Comparison of ENCODE assay signal across 11 mouse cellular contexts in the genomic region with DNA sequence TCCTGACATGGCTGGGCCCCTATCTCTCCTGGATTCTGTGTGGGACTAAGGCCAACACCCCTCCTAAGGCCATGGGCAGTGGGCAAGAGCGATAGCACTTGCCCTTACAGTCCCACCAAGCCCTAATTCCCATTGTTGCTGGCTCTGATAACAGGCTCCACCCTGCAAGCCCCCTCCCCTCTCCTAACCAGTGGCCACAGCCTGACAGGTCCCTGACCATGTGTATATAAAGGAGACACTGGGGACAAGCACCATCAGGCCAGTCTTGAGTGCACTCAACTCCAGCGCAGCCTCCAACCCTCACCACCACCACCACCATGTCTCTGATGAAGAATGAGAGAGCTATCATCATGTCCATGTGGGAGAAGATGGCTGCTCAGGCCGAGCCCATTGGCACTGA. TPM values are rescaled to one million over a fixed set of nuclear protein-coding genes. Genes with fewer than 3 reads are reported as not detected.
A peak's percentile ranks its signal among the peaks of the same experiment; 100 is the strongest.
DNase-seq lines count a peak whose midpoint lies in the region; ATAC-seq lines count a peak whose summit lies in the region.
"Had no signal": no experiment of that assay in that cellular context is flagged by ENCODE, and none has a peak within 500 bp of the region (broad histone marks: within the 10 kb centered on the region; RNA-seq: fewer than 3 reads in every experiment).

A gene (plus strand): TSS at position 54 of the 400 bp plus-strand sequence.

- no peaks in the 10 kb centered on the region for H3K36me3 ChIP-seq in heart, embryonic 11.5 days (ENCODE audit: control insufficient read depth, insufficient read depth, low read length)
- H3K36me3 ChIP-seq in megakaryocyte, embryonic 14.5 days (replicated peaks; ENCODE audit: low read length) = no peaks in the 10 kb centered on the region
- no peaks in the 10 kb centered on the region for H3K36me3 ChIP-seq in limb, embryonic 11.5 days (ENCODE audit: control insufficient read depth, insufficient read depth, low read length)
- H3K36me3 ChIP-seq in stomach, embryonic 15.5 days = no peaks in the 10 kb centered on the region

- peak within 1 kb of the TSS; percentile 33 for H3K4me3 ChIP-seq in heart, embryonic 11.5 days (ENCODE audit: low read depth, low read length)
- peak within 1 kb of the TSS; percentile 20 for H3K4me3 ChIP-seq in megakaryocyte, embryonic 14.5 days (replicated peaks)
- no peak within 1 kb of the TSS for H3K4me3 ChIP-seq in limb, embryonic 11.5 days (ENCODE audit: low read depth, low read length)
- H3K4me3 ChIP-seq in stomach, embryonic 15.5 days (replicated peaks) = no peak within 1 kb of the TSS

- 67% methylated on average over 3 of the region's 3 CpGs for WGBS in heart, embryonic 11.5 days (ENCODE audit: insufficient replicate concordance)
- 68% methylated on average over 3 of the region's 3 CpGs for WGBS in limb, embryonic 11.5 days
- 64% methylated on average over 3 of the region's 3 CpGs for WGBS in stomach, embryonic 15.5 days

- no peaks in the 10 kb centered on the region for H3K9me3 ChIP-seq in heart, embryonic 11.5 days (replicated peaks; ENCODE audit: control insufficient read depth, low read length)
- 0 out of 2 replicates have a peak, but pooled peaks cover 8% of the 10 kb centered on the region for H3K9me3 ChIP-seq in megakaryocyte, embryonic 14.5 days
- H3K9me3 ChIP-seq in limb, embryonic 11.5 days (ENCODE audit: control insufficient read depth, low read length) = no peaks in the 10 kb centered on the region
- no peaks in the 10 kb centered on the region for H3K9me3 ChIP-seq in stomach, embryonic 15.5 days

- peak; percentile 82 for ATAC-seq in heart, embryonic 11.5 days (replicated peaks; ENCODE audit: insufficient number of reproducible peaks, low FRiP score, low TSS enrichment)
- no peak for ATAC-seq in megakaryocyte, adult 5-6 weeks (ENCODE audit: poor library complexity, severe bottlenecking)
- ATAC-seq in limb, embryonic 11.5 days (ENCODE audit: insufficient number of reproducible peaks, low FRiP score, low TSS enrichment, low read depth) = peak; percentile 37; the same call in 1 of the 2 replicates
- no peak for ATAC-seq in stomach, embryonic 15.5 days (ENCODE audit: insufficient read depth, low FRiP score, low read depth)
- ATAC-seq: Patski had no signal

- peaks cover 34% of the 10 kb centered on the region for H3K27me3 ChIP-seq in heart, embryonic 11.5 days (ENCODE audit: control insufficient read depth, insufficient read depth, low read length)
- H3K27me3 ChIP-seq in megakaryocyte, embryonic 14.5 days (replicated peaks) = peaks cover 79% of the 10 kb centered on the region
- no peaks in the 10 kb centered on the region for H3K27me3 ChIP-seq in limb, embryonic 11.5 days (ENCODE audit: control insufficient read depth, insufficient read depth, low read length)
- peaks cover 14% of the 10 kb centered on the region; the same call in 1 of the 2 replicates for H3K27me3 ChIP-seq in stomach, embryonic 15.5 days (replicated peaks)

- peak within 1 kb of the TSS; percentile 66 for H3K27ac ChIP-seq in heart, embryonic 11.5 days (ENCODE audit: low read depth, low read length)
- H3K27ac ChIP-seq in limb, embryonic 11.5 days (replicated peaks; ENCODE audit: low read depth, low read length) = no peak within 1 kb of the TSS
- H3K27ac ChIP-seq in stomach, embryonic 15.5 days = no peak within 1 kb of the TSS

- H3K9ac ChIP-seq in heart, embryonic 11.5 days (ENCODE audit: low read depth, low read length) = peak within 1 kb of the TSS; percentile 67
- no peak within 1 kb of the TSS for H3K9ac ChIP-seq in limb, embryonic 11.5 days (ENCODE audit: low read length)
- H3K9ac ChIP-seq in stomach, embryonic 15.5 days = no peak within 1 kb of the TSS

- no peak within 1 kb of the TSS for H3K4me2 ChIP-seq in heart, embryonic 11.5 days
- H3K4me2 ChIP-seq in limb, embryonic 11.5 days (ENCODE audit: low read depth, severe bottlenecking) = no peak within 1 kb of the TSS
- no peak within 1 kb of the TSS for H3K4me2 ChIP-seq in stomach, embryonic 15.5 days

- H3K4me1 ChIP-seq in heart, embryonic 11.5 days (ENCODE audit: control insufficient read depth, insufficient read depth, low read length) = no peaks in the 10 kb centered on the region
- H3K4me1 ChIP-seq in megakaryocyte, embryonic 14.5 days = peaks cover 3% of the 10 kb centered on the region; the same call in 1 of the 2 replicates
- no peaks in the 10 kb centered on the region for H3K4me1 ChIP-seq in limb, embryonic 11.5 days (ENCODE audit: control insufficient read depth, insufficient read depth, low read length)
- H3K4me1 ChIP-seq in stomach, embryonic 15.5 days = no peaks in the 10 kb centered on the region

- no peak for DNase-seq in heart, adult 18-20 months
- no peak for DNase-seq in limb, embryonic 11.5 days (ENCODE audit: low spot score)
- DNase-seq in embryo, embryonic 10 days (ENCODE audit: low spot score) = no peak
- DNase-seq in left cerebral cortex, adult 18-20 months (ENCODE audit: low spot score in 2 of 2) = no peak
- DNase-seq: B cell, adult 2 months had no signal

RNA-seq across cellular contexts. Expression of the gene that starts here (rescaled TPM):
- polyA plus RNA-seq in heart, embryonic 11.5 days (2014; fragmentation: Nextera tagmentation; extraction: Ambion mirVana) = 9,744 and 12,458 TPM in 2 replicates
- total RNA-seq in heart, adult 18-20 months (2021) = not detected
- polyA plus RNA-seq in megakaryocyte, embryonic 14.5 days (2012; ENCODE audit: insufficient read depth, low replicate concordance) = not detected in 2 replicates
- total RNA-seq in megakaryocyte, adult 5-6 weeks (2015) = not detected in 2 replicates
- not detected in 2 replicates for total RNA-seq in megakaryocyte, adult 5-6 weeks (2017)
- polyA plus RNA-seq in limb, embryonic 11.5 days (2014; fragmentation: Nextera tagmentation; extraction: Ambion mirVana) = 2,383 and 2,443 TPM in 2 replicates
- polyA plus RNA-seq in stomach, embryonic 15.5 days (2015; fragmentation: Nextera tagmentation; extraction: Ambion mirVana) = 61.7 and 62.6 TPM in 2 replicates
- not detected for total RNA-seq in left cerebral cortex, adult 18-20 months (2021)
- total RNA-seq: layer of hippocampus, adult 8-10 months had no signal
- polyA plus RNA-seq: Patski had no signal

Comparison
In these comparisons a context has a peak if more than half of its experiments do, and no peak if none do; other contexts are left out.
1. RNA of the gene that starts here (polyA plus RNA-seq): 9,744 to 12,458 TPM in heart, embryonic 11.5 days, 2,383 to 2,443 TPM in limb, embryonic 11.5 days and 61.7 to 62.6 TPM in stomach, embryonic 15.5 days; not detected in megakaryocyte, embryonic 14.5 days; every median in the first group is over 10 times any median in the second.
2. RNA of the gene that starts here (polyA plus RNA-seq): 9,744 to 12,458 TPM in heart, embryonic 11.5 days and 2,383 to 2,443 TPM in limb, embryonic 11.5 days; 61.7 to 62.6 TPM in stomach, embryonic 15.5 days; every median in the first group is over 10 times any median in the second.
3. ATAC-seq: peak in heart, embryonic 11.5 days (single experiment) and limb, embryonic 11.5 days (single experiment); none in megakaryocyte, adult 5-6 weeks (single experiment) and stomach, embryonic 15.5 days (single experiment).
4. H3K4me3 ChIP-seq: peak in heart, embryonic 11.5 days (single experiment) and megakaryocyte, embryonic 14.5 days (single experiment); none in limb, embryonic 11.5 days (single experiment) and stomach, embryonic 15.5 days (single experiment).